Mouse (Mus musculus) G1E-ER4 (cell line): ENCODE measurements at regions not wholly inside any gene's neighbourhood (a gene's known extent, or its start where the extent isn't known, plus 50 kb on each side); places are given as distances from the start of the nearest gene placed in this dataset.

ENCODE experiments used
- GATA1 ChIP-seq: IDR thresholded peaks from one replicate; pipeline ENCODE4 v1.8.0; 2012; ENCODE audit warnings: low read length, inconsistent platforms

GRCm38 (mm10) chr15:36427334-36427733, 580.2 kb downstream of the Zfp706 start:
- no peak for TF ChIP-seq GATA1

DNA sequence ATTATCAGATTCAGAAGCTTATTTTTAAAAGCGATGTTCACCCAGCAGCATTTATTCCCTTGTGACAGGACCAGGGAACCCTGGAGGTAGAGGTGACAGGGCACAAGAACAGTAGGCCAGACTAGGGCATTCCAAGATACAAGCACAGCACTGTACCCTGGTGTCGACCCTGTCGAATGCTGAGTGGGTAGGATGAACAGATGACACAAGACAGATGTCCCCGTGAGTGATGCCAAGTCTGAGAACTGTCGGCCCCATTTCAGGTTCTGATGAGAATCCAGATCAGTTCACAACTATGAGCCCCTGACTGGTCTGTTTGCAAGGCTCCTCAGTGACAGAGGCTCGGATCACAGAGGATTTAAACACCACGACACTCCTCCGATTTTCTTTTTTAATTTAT, 581.7 kb downstream of the Zfp706 start:
- TF ChIP-seq GATA1 = no peak

- TF ChIP-seq GATA1 = no peak
Observed at GRCm38 (mm10) chr15:36424047-36424446, 583.5 kb downstream of the Zfp706 start.

- TF ChIP-seq GATA1 = no peak
Observed at GRCm38 (mm10) chr15:36422781-36423180, 584.8 kb downstream of the Zfp706 start.

- TF ChIP-seq GATA1 = no peak
Observed at GRCm38 (mm10) chr15:36419943-36420480, 587.6 kb downstream of the Zfp706 start.

- TF ChIP-seq GATA1 = no peak
Observed at GRCm38 (mm10) chr15:36417426-36417825, 590.1 kb downstream of the Zfp706 start.

DNA sequence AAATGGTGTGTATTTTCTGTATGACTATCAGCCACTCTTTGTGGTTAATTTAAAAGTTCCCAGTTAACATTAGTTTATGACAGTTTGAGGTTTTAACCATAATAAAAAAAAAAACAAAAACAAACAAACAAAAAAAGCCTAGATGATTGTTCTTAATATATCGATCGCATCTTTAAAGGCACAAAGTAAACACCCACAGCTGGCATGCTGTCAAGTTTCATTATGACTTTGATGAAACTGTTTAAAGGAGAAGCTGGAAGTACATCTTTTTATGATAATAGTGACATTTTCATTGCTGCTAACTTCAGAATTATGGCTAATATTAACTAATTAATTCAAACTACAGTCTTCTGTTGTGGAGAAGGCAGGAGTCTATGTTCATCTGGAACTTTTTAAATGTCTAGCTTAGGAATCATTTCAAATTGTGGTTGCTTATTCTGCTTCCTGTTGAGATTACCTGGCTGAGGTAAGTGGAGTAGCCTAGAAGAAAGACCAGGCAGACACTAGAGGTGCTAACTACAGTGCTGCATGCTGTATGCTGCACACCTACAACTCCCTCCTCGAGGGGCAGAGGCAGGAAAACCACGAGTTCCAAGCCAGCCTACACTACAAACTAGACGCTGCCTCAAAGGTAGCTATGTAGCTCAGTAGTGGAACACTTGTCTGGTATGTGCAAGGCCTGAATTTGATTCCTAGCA, 591.9 kb downstream of the Zfp706 start:
- no peak for TF ChIP-seq GATA1

DNA sequence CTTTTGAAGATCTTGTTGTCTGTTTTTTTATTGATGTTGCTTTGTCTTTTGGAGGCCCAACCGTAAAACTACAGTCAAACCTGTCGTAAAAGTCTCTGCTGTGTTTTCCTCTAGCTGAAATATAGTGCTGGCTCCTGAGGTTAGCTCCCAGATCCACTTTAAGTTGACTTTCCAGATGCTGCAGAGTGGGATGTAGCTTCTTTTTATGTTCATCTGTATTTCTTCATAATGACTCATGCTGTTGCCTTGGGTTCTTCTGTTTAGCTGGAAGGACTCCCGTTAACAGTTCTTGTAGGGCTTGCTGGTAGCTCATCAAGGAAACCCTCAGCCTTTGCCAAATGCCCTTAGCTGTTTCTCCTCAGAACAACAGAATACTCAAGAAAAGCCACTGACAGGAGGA, 595.6 kb downstream of the Zfp706 start:
- no peak for TF ChIP-seq GATA1

- TF ChIP-seq GATA1 = no peak
Observed at GRCm38 (mm10) chr15:36405446-36405845, 602.1 kb downstream of the Zfp706 start.

DNA sequence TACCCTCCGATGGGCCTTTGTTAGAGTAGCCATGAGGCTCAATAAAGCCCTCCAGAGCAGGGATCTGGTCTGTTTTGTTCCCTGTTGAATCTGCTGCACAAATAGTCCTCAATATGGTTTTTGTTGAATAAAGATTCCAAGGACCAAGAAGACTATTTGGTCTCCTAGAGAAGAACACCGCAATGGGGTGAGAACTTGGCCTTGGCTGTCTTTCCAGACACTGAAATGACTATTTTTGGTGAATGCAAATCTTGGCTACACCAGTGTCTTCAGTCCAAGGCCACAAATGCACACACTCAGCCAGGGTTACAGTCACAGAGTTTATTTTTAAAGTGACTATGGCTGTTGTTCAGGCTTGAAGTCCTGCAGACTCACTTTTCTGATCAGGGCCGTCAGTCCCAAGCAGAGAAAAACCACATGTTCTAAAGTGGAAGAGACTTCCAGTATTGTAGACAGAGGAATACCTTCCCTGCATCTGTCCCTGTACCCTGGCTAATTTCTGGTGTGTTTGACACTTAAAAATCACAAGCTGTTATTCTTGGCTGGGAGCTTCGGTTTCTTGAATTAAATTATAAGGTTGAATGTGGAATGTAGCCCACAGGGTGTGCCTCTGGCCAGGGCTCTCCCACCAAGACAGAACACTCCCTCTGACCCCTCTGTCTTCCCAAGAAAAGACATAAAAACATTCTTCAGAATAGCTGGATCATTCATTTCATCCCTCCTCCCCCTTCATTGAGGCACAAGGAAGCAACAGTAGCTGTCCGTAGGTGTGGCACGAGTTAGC, 604.0 kb downstream of the Zfp706 start:
- TF ChIP-seq GATA1 = no peak

DNA sequence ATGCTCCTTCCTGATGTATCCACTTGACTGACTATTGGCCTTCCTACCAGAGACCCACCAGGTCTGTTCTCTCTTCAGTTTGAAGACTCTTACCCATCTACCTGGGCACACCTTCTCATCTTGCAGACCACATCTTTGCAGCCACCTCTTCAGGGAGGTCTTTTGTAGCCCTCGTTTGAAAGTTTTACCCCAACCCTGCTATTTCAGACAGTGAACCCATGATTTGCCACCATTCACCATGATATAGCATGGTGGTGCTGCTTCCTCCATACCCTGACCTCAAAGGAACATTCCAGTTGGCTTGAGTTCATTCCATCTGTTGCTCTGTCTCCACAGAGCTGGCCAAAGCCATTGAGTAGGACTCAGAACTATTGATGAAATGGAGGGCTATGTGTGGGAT, 605.5 kb downstream of the Zfp706 start:
- no peak for TF ChIP-seq GATA1

GRCm38 (mm10) chr15:36400311-36400840, 607.2 kb downstream of the Zfp706 start:
- TF ChIP-seq GATA1 = no peak

- TF ChIP-seq GATA1 = no peak
Observed at GRCm38 (mm10) chr15:36399355-36400012, 608.1 kb downstream of the Zfp706 start.

DNA sequence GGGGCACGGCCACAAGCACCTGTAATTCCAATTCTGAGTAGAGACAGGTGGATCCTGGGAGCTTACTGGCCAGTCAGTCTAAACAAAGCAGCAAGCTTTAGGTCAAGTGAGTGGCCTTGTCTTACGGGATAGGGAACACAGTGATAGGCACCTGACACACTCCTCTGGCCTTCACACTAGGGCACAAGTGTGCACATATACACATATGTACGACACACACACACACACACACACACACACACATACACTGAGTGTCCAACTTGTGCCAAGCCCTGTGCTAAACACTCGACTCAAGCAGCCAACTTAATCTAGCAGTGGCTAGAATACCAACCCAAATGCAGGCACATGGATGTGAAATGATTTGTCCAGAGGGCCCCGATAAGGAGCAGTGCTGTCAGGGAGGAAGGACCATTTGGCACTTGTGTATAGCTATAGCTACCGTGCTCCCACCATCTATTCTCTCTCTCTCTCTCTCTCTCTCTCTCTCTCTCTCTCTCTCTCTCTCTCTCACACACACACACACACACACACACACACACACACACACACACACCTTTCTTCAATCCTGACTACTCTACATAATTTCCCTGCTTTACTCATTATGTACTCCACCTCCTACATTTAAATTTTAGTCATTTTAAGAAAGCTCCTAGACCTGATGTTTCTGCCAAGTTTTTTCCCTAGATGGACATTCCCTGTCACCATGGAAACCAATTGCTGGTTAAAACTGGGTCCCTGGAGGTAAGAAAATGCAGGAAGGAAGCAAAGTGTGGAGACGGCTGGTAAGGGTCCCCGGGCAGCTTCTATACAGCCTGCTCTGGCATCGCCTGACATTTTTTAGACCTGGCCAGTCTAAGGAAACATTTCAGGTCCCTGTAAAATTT, 609.2 kb downstream of the Zfp706 start:
- no peak for TF ChIP-seq GATA1

DNA sequence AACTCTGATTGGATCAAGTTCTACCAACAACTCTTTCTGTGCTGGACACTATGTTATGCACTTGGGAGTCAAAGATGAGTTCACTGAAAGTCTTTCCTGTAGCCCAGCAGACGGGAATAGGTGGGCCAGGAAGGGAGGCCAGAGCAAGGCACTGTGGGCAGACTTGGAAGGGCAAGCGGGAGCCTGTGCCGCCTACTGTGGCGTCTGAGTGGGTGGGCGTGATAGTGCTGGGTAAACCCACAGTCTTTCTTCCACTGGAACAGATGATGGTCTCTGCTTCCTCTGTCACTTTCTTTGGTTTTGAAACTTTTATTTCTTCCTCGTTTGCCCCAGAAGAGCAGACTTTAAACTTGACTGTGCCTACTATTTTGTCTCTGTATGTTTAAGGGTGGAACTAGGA, 610.8 kb downstream of the Zfp706 start:
- no peak for TF ChIP-seq GATA1

DNA sequence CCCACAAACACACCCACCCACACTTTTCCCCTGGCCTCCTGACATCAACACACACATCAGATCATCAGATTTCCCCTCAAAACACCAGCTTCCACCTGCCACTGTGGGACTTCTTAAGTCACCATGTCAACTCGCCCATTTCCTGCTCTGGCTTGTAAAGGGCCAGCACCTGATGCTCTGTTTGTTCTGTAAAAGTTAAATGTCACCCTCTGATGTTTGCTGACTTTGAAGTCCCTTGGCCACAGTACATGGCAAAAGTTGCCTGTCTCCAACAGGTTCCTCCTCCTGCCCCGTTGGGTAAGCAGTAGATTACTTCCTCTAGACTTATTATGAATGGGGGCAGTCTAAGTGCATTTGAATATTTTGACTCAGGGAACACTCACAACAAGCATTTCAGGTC, 611.3 kb downstream of the Zfp706 start:
- TF ChIP-seq GATA1 = no peak
